Mouse (Mus musculus): ENCODE data around the gene Cmtm6. TPM values are rescaled to one million over a fixed set of nuclear protein-coding genes. Genes with fewer than 3 reads are reported as not detected.

The Cmtm6 gene
- polyA plus RNA-seq, 1 experiment from 2014 or later, result 21.9 TPM

DNA sequence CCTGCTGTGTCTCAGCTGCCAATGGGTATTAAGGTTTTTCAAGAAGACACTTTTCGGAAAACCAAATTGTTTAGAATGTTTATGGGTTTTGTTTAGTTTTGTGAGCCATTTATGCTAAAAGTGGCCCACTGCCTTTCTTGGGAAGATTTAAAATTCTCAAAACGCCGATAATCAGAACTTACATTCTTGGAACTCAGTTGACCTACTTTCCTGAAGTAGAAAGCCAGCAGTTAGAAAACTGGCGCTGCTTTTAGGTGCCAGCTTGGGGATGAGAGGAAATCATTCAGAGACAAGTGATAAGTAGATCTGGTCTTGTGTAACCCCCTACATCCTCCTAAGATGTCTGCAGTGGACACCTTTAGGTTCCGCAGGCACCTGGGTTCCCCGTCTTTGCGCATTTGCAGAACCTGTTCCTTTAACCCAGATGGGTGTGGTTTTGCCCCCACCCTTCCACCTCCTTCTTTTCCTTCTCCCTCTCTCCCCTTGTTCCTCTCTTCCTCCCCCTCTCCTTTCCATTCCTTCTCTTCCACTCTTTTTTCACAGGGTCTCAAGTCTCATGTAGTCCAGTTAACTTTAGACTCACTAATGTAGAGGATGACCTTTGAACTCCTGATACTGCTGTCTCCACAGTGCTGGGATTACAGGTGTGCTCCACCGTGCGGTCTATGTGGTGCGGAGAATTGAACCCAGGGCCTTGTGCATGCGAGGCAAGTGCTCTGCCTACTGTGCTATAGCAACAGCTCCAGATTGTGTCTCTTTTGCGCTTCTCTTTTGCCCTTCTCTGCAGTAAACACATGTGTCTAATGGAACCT is 1.2 kb downstream of the Cmtm6 start:
- 43% methylated on average over 12 of the region's 12 CpGs for WGBS (ENCODE audit: insufficient replicate concordance)
- DNase-seq, result peak; percentile 33
- no peak for ATAC-seq (ENCODE audit: low read depth)
- peak overlapping the region; percentile 94 for H3K27ac ChIP-seq
- H3K27me3 ChIP-seq, result no peaks in the 10 kb centered on the region
- no peaks in the 10 kb centered on the region for H3K9me3 ChIP-seq (replicated peaks)
- H3K9ac ChIP-seq, result peak overlapping the region; percentile 88
- H3K4me1 ChIP-seq (replicated peaks), result peaks cover 76% of the 10 kb centered on the region
- H3K36me3 ChIP-seq, result 0 out of 2 replicates have a peak, but pooled peaks cover under 1% of the 10 kb centered on the region
- H3K4me3 ChIP-seq (replicated peaks), result peak overlapping the region; percentile 90
- peak overlapping the region; percentile 89 for H3K4me2 ChIP-seq

GRCm38 (mm10) chr9:114733238-114733637 is 2.3 kb downstream of the Cmtm6 start:
- peaks cover 73% of the 10 kb centered on the region for H3K4me1 ChIP-seq (replicated peaks)
- peak overlapping the region; percentile 26; the same call in 1 of the 2 replicates for H3K9ac ChIP-seq
- H3K27me3 ChIP-seq, result no peaks in the 10 kb centered on the region
- peak overlapping the region; percentile 89 for H3K4me2 ChIP-seq
- peak overlapping the region; percentile 26 for H3K4me3 ChIP-seq (replicated peaks)
- peak overlapping the region; percentile 41; the same call in 1 of the 2 replicates for H3K27ac ChIP-seq
- 12% methylated on average over 2 of the region's 2 CpGs for WGBS (ENCODE audit: insufficient replicate concordance)
- H3K9me3 ChIP-seq (replicated peaks), result no peaks in the 10 kb centered on the region
- H3K36me3 ChIP-seq, result 0 out of 2 replicates have a peak, but pooled peaks cover 3% of the 10 kb centered on the region
- DNase-seq, result no peak
- ATAC-seq (ENCODE audit: low read depth), result no peak

GRCm38 (mm10) chr9:114736442-114736841 is 5.5 kb downstream of the Cmtm6 start:
- peaks cover 14% of the 10 kb centered on the region for H3K36me3 ChIP-seq
- no peak overlapping the region for H3K4me3 ChIP-seq (replicated peaks)
- ATAC-seq (ENCODE audit: low read depth) (peak; percentile 17; the same call in 1 of the 2 replicates), DNase-seq (no peak)
- peaks cover 51% of the 10 kb centered on the region for H3K4me1 ChIP-seq (replicated peaks)
- H3K4me2 ChIP-seq, result no peak overlapping the region
- no peak overlapping the region for H3K9ac ChIP-seq
- 73% methylated on average over 11 of the region's 11 CpGs for WGBS (ENCODE audit: insufficient replicate concordance)
- H3K9me3 ChIP-seq (replicated peaks), result no peaks in the 10 kb centered on the region
- no peaks in the 10 kb centered on the region for H3K27me3 ChIP-seq
- peak overlapping the region; percentile 47; the same call in 1 of the 2 replicates for H3K27ac ChIP-seq

- Histone ChIP-seq H3K4me2 (no peak overlapping the region), H3K9me3 (replicated peaks) (no peaks in the 10 kb centered on the region), H3K27ac (no peak overlapping the region), H3K4me3 (replicated peaks) (no peak overlapping the region), H3K9ac (no peak overlapping the region), H3K27me3 (no peaks in the 10 kb centered on the region), H3K36me3 (peaks cover 24% of the 10 kb centered on the region), H3K4me1 (replicated peaks) (peaks cover 27% of the 10 kb centered on the region)
- DNase-seq, result no peak
- 77% methylated on average over 9 of the region's 9 CpGs for WGBS (ENCODE audit: insufficient replicate concordance)
- no peak for ATAC-seq (ENCODE audit: low read depth)
Measured at GRCm38 (mm10) chr9:114740336-114740735, 9.4 kb downstream of the Cmtm6 start.

GRCm38 (mm10) chr9:114742731-114743130 is 11.8 kb downstream of the Cmtm6 start:
- H3K9ac ChIP-seq, result no peak overlapping the region
- no peaks in the 10 kb centered on the region for H3K9me3 ChIP-seq (replicated peaks)
- peak overlapping the region; percentile 47; the same call in 1 of the 2 replicates for H3K27ac ChIP-seq
- peaks cover 37% of the 10 kb centered on the region for H3K36me3 ChIP-seq
- no peak for DNase-seq
- no peak for ATAC-seq (ENCODE audit: low read depth)
- 26% methylated on average over 2 of the region's 2 CpGs for WGBS (ENCODE audit: insufficient replicate concordance)
- H3K27me3 ChIP-seq, result no peaks in the 10 kb centered on the region
- no peak overlapping the region for H3K4me3 ChIP-seq (replicated peaks)
- H3K4me1 ChIP-seq (replicated peaks), result peaks cover 16% of the 10 kb centered on the region
- H3K4me2 ChIP-seq, result no peak overlapping the region

- H3K4me2 ChIP-seq, result no peak overlapping the region
- no peak overlapping the region for H3K27ac ChIP-seq
- ATAC-seq (ENCODE audit: low read depth) (no peak), DNase-seq (no peak)
- no peaks in the 10 kb centered on the region for H3K9me3 ChIP-seq (replicated peaks)
- H3K4me1 ChIP-seq (replicated peaks), result peaks cover 16% of the 10 kb centered on the region
- H3K36me3 ChIP-seq, result peaks cover 34% of the 10 kb centered on the region
- no peaks in the 10 kb centered on the region for H3K27me3 ChIP-seq
- WGBS (ENCODE audit: insufficient replicate concordance), result 69% methylated on average over 4 of the region's 4 CpGs
- H3K4me3 ChIP-seq (replicated peaks), result no peak overlapping the region
- no peak overlapping the region for H3K9ac ChIP-seq
Measured at GRCm38 (mm10) chr9:114745163-114745562, 14.2 kb downstream of the Cmtm6 start.

GRCm38 (mm10) chr9:114745654-114746053 is 14.7 kb downstream of the Cmtm6 start:
- Histone ChIP-seq H3K9me3 (replicated peaks) (no peaks in the 10 kb centered on the region), H3K4me2 (no peak overlapping the region), H3K27ac (no peak overlapping the region; the same call in 1 of the 2 replicates), H3K4me3 (replicated peaks) (no peak overlapping the region), H3K36me3 (peaks cover 34% of the 10 kb centered on the region), H3K4me1 (replicated peaks) (peaks cover 16% of the 10 kb centered on the region), H3K27me3 (no peaks in the 10 kb centered on the region), H3K9ac (no peak overlapping the region)
- DNase-seq, result no peak
- ATAC-seq (ENCODE audit: low read depth), result no peak
- 38% methylated on average over 4 of the region's 4 CpGs for WGBS (ENCODE audit: insufficient replicate concordance)

- no peak for ATAC-seq (ENCODE audit: low read depth)
- WGBS (ENCODE audit: insufficient replicate concordance), result 80% methylated on average over 10 of the region's 10 CpGs
Measured at GRCm38 (mm10) chr9:114747012-114747411, 16.1 kb downstream of the Cmtm6 start.

GRCm38 (mm10) chr9:114747466-114747865 is 16.6 kb downstream of the Cmtm6 start:
- H3K9me3 ChIP-seq (replicated peaks), result no peaks in the 10 kb centered on the region
- H3K27ac ChIP-seq, result no peak overlapping the region
- 82% methylated on average over 12 of the region's 12 CpGs for WGBS (ENCODE audit: insufficient replicate concordance)
- H3K4me2 ChIP-seq, result no peak overlapping the region
- no peak overlapping the region for H3K9ac ChIP-seq
- no peaks in the 10 kb centered on the region for H3K27me3 ChIP-seq
- peaks cover 15% of the 10 kb centered on the region for H3K4me1 ChIP-seq (replicated peaks)
- no peak overlapping the region for H3K4me3 ChIP-seq (replicated peaks)
- ATAC-seq (ENCODE audit: low read depth) (no peak), DNase-seq (no peak)
- peaks cover 33% of the 10 kb centered on the region for H3K36me3 ChIP-seq

More at GRCm38 (mm10) chr9:114747012-114747411, 16.1 kb downstream of the Cmtm6 start:
- Histone ChIP-seq H3K27ac (no peak overlapping the region), H3K4me2 (no peak overlapping the region), H3K4me1 (replicated peaks) (peaks cover 16% of the 10 kb centered on the region), H3K36me3 (peaks cover 37% of the 10 kb centered on the region), H3K9me3 (replicated peaks) (no peaks in the 10 kb centered on the region), H3K9ac (no peak overlapping the region), H3K27me3 (no peaks in the 10 kb centered on the region), H3K4me3 (replicated peaks) (no peak overlapping the region)
- no peak for DNase-seq

DNA sequence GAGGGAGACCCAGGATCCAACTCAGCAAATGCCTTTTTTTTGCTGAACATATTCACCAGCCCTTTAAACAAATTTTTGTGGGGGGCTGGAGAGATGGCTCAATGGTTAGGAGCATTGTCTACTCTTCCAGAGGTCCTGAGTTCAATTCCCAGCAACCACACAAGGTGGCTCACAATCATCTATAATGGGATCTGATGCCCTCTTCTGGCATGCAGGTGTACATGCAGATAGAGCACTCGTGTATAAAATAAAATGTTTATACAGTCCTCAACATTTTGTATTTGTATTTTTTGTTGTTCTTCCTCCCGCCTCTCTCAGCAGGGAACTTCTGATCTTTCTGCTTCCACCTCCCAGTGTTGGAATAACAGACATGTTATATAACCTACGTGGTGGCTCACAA is 20.7 kb downstream of the Cmtm6 start:
- H3K36me3 ChIP-seq, result peaks cover 22% of the 10 kb centered on the region
- no peaks in the 10 kb centered on the region for H3K27me3 ChIP-seq
- DNase-seq (no peak), ATAC-seq (ENCODE audit: low read depth) (no peak)
- H3K4me3 ChIP-seq (replicated peaks), result no peak overlapping the region
- no peak overlapping the region for H3K4me2 ChIP-seq
- H3K27ac ChIP-seq, result no peak overlapping the region
- H3K4me1 ChIP-seq (replicated peaks), result peaks cover 12% of the 10 kb centered on the region
- WGBS (ENCODE audit: insufficient replicate concordance), result 75% methylated on average over 3 of the region's 3 CpGs
- H3K9me3 ChIP-seq (replicated peaks), result no peaks in the 10 kb centered on the region
- no peak overlapping the region for H3K9ac ChIP-seq

DNA sequence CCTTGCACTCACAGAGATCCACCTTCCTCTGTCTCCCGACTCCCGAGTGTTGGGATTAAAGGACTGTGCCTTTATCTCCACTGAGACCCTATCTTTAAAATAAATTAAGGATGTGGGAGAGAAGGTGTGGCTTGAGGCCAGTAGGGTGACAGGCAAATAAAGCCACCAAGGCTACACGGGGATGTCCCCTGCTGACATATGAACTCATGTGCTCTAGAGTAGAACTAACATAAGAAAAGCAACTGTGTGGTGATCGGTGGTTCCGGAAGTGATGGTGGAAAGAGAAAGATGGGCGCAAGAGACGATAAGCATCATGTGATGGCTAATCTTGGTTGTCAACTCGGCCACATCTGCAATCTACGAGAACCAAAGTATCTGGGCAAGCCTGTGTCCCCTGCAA is 21.4 kb downstream of the Cmtm6 start:
- H3K27me3 ChIP-seq, result no peaks in the 10 kb centered on the region
- H3K4me3 ChIP-seq (replicated peaks), result no peak overlapping the region; the same call in 1 of the 2 replicates
- peak overlapping the region; percentile 85 for H3K4me2 ChIP-seq
- WGBS (ENCODE audit: insufficient replicate concordance), result 59% methylated on average over 9 of the region's 9 CpGs
- H3K4me1 ChIP-seq (replicated peaks), result peaks cover 12% of the 10 kb centered on the region
- no peak overlapping the region; the same call in 1 of the 2 replicates for H3K27ac ChIP-seq
- H3K36me3 ChIP-seq, result peaks cover 20% of the 10 kb centered on the region
- H3K9me3 ChIP-seq (replicated peaks), result no peaks in the 10 kb centered on the region
- ATAC-seq (ENCODE audit: low read depth) (no peak), DNase-seq (no peak)
- H3K9ac ChIP-seq, result no peak overlapping the region
